Comparison of ENCODE assay signal across 8 mouse cellular contexts in genomic region chr11:11113576-11114233, GRCm38 (mm10). TPM values are rescaled to one million over a fixed set of nuclear protein-coding genes. Genes with fewer than 3 reads are reported as not detected.
DNase-seq lines count a peak whose midpoint lies in the region; ATAC-seq and TF ChIP-seq lines count a peak whose summit lies in the region.

Vwc2 (plus strand) TSS chr11:11114223.

- WGBS in forebrain, embryonic 16.5 days, result under 1% methylated on average over 28 of the region's 28 CpGs
- 1% methylated on average over 28 of the region's 28 CpGs for WGBS in neural tube, embryonic 14.5 days

- H3K36me3 ChIP-seq in ES-E14 (ENCODE audit: control insufficient read depth, insufficient read depth, low read length, poor library complexity, severe bottlenecking), result no peaks in the 10 kb centered on the region
- no peaks in the 10 kb centered on the region for H3K36me3 ChIP-seq in forebrain, embryonic 16.5 days (ENCODE audit: control insufficient read depth, insufficient read depth)
- no peaks in the 10 kb centered on the region for H3K36me3 ChIP-seq in neural tube, embryonic 14.5 days (ENCODE audit: control insufficient read depth, insufficient read depth, low read length)

- H3K4me3 ChIP-seq in ES-E14 (ENCODE audit: insufficient read depth in 1 of 2, low read depth in 1 of 2, low read length in 2 of 2, poor library complexity in 1 of 2, severe bottlenecking in 1 of 2), result peak within 1 kb of the TSS; percentile 32 to 73
- H3K4me3 ChIP-seq in forebrain, embryonic 16.5 days (replicated peaks; ENCODE audit: low read length), result peak within 1 kb of the TSS; percentile 65
- peak within 1 kb of the TSS; percentile 51 for H3K4me3 ChIP-seq in left cerebral cortex, adult 2 months
- H3K4me3 ChIP-seq in neural tube, embryonic 14.5 days (ENCODE audit: low read depth, low read length), result peak within 1 kb of the TSS; percentile 62

- no peak within 1 kb of the TSS for H3K9ac ChIP-seq in ES-E14 (ENCODE audit: insufficient read depth, low read depth, low read length, poor library complexity, severe bottlenecking)
- peak within 1 kb of the TSS; percentile 59 for H3K9ac ChIP-seq in forebrain, embryonic 16.5 days (replicated peaks; ENCODE audit: low read depth, low read length)
- peak within 1 kb of the TSS; percentile 56 for H3K9ac ChIP-seq in neural tube, embryonic 14.5 days (replicated peaks; ENCODE audit: low read depth, low read length)

- H3K4me1 ChIP-seq in ES-E14 (ENCODE audit: control insufficient read depth in 2 of 2, insufficient read depth in 2 of 2, low read length in 2 of 2, poor library complexity in 1 of 2), result peaks cover 0 to 3% of the 10 kb centered on the region in 2 experiments; a peak in 1 of 4 replicates
- peaks cover 31% of the 10 kb centered on the region for H3K4me1 ChIP-seq in forebrain, embryonic 16.5 days (replicated peaks; ENCODE audit: control insufficient read depth, insufficient read depth, low read length)
- no peaks in the 10 kb centered on the region; the same call in none of the 2 replicates for H3K4me1 ChIP-seq in neural tube, embryonic 14.5 days (ENCODE audit: control insufficient read depth, insufficient read depth, low read length)

- no peak for TF ChIP-seq CTCF in left cerebral cortex, adult 2 months (IDR thresholded peaks at IDR 0.05)

- no peak within 1 kb of the TSS for H3K27ac ChIP-seq in ES-E14 (ENCODE audit: insufficient read depth, low read depth, low read length, poor library complexity, severe bottlenecking)
- no peak within 1 kb of the TSS for H3K27ac ChIP-seq in forebrain, embryonic 16.5 days (ENCODE audit: low read length)
- H3K27ac ChIP-seq in left cerebral cortex, adult 2 months, result no peak within 1 kb of the TSS; the same call in 1 of the 2 replicates
- H3K27ac ChIP-seq in neural tube, embryonic 14.5 days (ENCODE audit: low read depth, low read length), result no peak within 1 kb of the TSS

- in situ Hi-C loops in ES-E14 (cut with MboI; ENCODE audit: low sequenced_read_pairs in 2 of 2, unreplicated experiment in 2 of 2), result no loop called here

- peak within 1 kb of the TSS; percentile 96 for H3K4me2 ChIP-seq in forebrain, embryonic 16.5 days (ENCODE audit: low read length)
- peak within 1 kb of the TSS; percentile 98 for H3K4me2 ChIP-seq in neural tube, embryonic 14.5 days (ENCODE audit: low read depth, low read length)

- peak; percentile 24 for DNase-seq in gastrocnemius, postnatal 10 days
- no peak for DNase-seq in gastrocnemius, adult 8-10 months (ENCODE audit: low spot score in 2 of 2)
- peak; percentile 15 for DNase-seq in ES-E14 (ENCODE audit: low read depth, low spot score)
- DNase-seq in left cerebral cortex, adult 2 months (ENCODE audit: extremely low spot score in 1 of 2, low spot score in 2 of 2), result peak; percentile 45 to 61
- no peak for DNase-seq in spleen, adult 12 weeks (ENCODE audit: low spot score)
- DNase-seq in spleen, adult 18-20 months, result no peak

- intact Hi-C loops in left cerebral cortex, adult 2 months (cut with DNase I), result loop anchor here (5.0 kb wide), 1 partner anchor 271 kb away; no protein-coding TSS in a partner anchor

- H3K27me3 ChIP-seq in forebrain, embryonic 16.5 days (replicated peaks; ENCODE audit: control insufficient read depth, insufficient read depth, low read length), result peaks cover 44% of the 10 kb centered on the region
- H3K27me3 ChIP-seq in neural tube, embryonic 14.5 days (ENCODE audit: control insufficient read depth, insufficient read depth, low read length), result peaks cover 15% of the 10 kb centered on the region

- peak; percentile 77 for ATAC-seq in forebrain, embryonic 16.5 days
- ATAC-seq in neural tube, embryonic 14.5 days (ENCODE audit: low read depth), result peak; percentile 57; the same call in 1 of the 2 replicates

- no peaks in the 10 kb centered on the region for H3K9me3 ChIP-seq in ES-E14 (ENCODE audit: control insufficient read depth, insufficient read depth, low read depth, low read length)
- H3K9me3 ChIP-seq in forebrain, embryonic 16.5 days (ENCODE audit: control insufficient read depth, low read length), result no peaks in the 10 kb centered on the region
- no peaks in the 10 kb centered on the region for H3K9me3 ChIP-seq in neural tube, embryonic 14.5 days (ENCODE audit: control insufficient read depth, low read length)

TF ChIP-seq in ES-E14, 5 proteins besides CTCF, POLR2A, EP300 and RAD21:
- TF ChIP-seq MAFK (IDR thresholded peaks at IDR 0.05; ENCODE audit: insufficient read depth, low read depth, low read length) (no peak), HCFC1 (IDR thresholded peaks at IDR 0.05; ENCODE audit: borderline replicate concordance, insufficient read depth, low read length) (no peak), ZC3H11A (IDR thresholded peaks at IDR 0.05; ENCODE audit: borderline replicate concordance, low read depth, low read length) (no peak), CHD2 (IDR thresholded peaks at IDR 0.05; ENCODE audit: low read depth, low read length) (no peak), ZNF384 (IDR thresholded peaks at IDR 0.05; ENCODE audit: low read depth, low read length) (no peak)
TF ChIP-seq in ES-E14: peak in this region for 0.

RNA-seq across cellular contexts. Expression of gene Vwc2, which starts in this region (rescaled TPM):
- total RNA-seq in gastrocnemius, postnatal 10 days (2021), result 1 to 10 TPM; 1.5 to 2.3 TPM
- under 1 TPM in 1 of 4 experiments, not detected in 3; 0.13 TPM for total RNA-seq in gastrocnemius, adult 8-10 months (2022)
- 0.49 and 1.1 TPM in 2 replicates for total RNA-seq in ES-E14 (2012; rRNA removed)
- polyA plus RNA-seq in forebrain, embryonic 16.5 days (2015; fragmentation: Nextera tagmentation; extraction: Ambion mirVana), result 3.0 and 4.6 TPM in 2 replicates
- total RNA-seq in left cerebral cortex, adult 2 months (2021), result 10 to 100 TPM; 10.1 to 11.4 TPM
- polyA plus RNA-seq in neural tube, embryonic 14.5 days (2014; fragmentation: Nextera tagmentation; extraction: Ambion mirVana), result 10.0 and 14.0 TPM in 2 replicates

Comparison
In these comparisons a context has a peak if more than half of its experiments do, and no peak if none do; other contexts are left out.
1. DNase-seq: peak in gastrocnemius, postnatal 10 days (single experiment), ES-E14 (single experiment) and left cerebral cortex, adult 2 months (2 of 2); none in gastrocnemius, adult 8-10 months (0 of 2), spleen, adult 12 weeks (single experiment) and spleen, adult 18-20 months (0 of 2).
2. Peak in every context shown above with its lines, with median percentiles within 50 percentile points of each other: H3K4me3 ChIP-seq.